Mouse (Mus musculus) erythroid progenitor cell, adult 5-6 weeks (primary cell): ENCODE measurements around the gene Setdb1. TPM values are rescaled to one million over a fixed set of nuclear protein-coding genes. Genes with fewer than 3 reads are reported as not detected.
"Not testable (repeated sequence)": the region's sequence is repeated elsewhere in the genome, so short reads cannot be mapped to it uniquely, and the experiment has no call there.

ENCODE experiments used
- ATAC-seq: replicated peaks from 2 replicates; pipeline ENCODE4 v1.8.0; 2016; ENCODE audit warnings: moderate number of reproducible peaks, mild to moderate bottlenecking, moderate TSS enrichment, inconsistent platforms; ENCODE audit not compliant: poor library complexity, low FRiP score, severe bottlenecking
- total RNA-seq, 2 experiments: library from RNA; stranded (forward) in 1 of 2; stranded (reverse) in 1 of 2; fragments of 150-400 nt in 1 of 2; fragments of 186-747, 209-891 nt in 1 of 2; gene quantifications; 2 replicates each; pipeline versions ENCODE4 v1.2.3 to v1.2.4; 2015 to 2017; ENCODE audit warnings: low replicate concordance in 2 of 2

Setdb1 gene
- total RNA-seq (2015; ENCODE audit: low replicate concordance) (7.1 and 7.2 TPM in 2 replicates), total RNA-seq (2017; ENCODE audit: low replicate concordance) (7.4 and 18.1 TPM in 2 replicates)

DNA sequence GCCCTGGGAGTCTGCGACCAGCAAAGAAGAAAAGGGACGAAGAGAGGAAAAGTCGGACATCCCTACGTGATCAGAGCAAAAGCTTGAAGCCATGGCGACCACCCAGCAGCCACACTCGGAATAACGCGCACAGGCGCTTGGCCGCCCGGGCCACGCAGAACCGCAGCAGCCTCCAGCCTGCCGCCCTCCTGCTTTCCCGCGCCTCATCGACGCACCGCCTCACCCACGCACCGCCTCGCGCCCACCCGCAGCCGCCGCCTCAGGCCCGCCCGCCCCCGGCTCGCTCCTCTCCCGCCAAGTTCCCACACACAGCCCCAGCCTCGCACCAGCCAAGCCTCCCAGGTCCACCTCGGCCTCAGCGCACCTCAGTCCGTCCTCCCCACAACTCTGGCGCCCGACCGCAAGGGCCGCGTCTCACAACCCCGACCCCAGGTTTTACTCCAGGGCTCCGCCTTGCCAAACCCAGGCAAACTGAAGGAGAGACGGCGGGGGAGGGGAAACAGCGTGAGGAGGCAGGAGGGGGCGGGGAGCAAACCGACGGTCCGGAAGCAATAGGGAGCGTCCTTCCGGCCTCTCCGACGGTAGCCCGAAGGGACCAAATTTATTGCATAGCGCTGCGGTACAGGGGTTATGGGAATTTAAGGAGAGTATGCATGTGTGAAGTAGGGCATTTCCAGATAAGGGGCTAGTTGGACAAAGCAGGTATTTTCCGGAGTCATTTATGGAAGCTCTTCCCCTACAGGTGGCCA is at the start of gene Setdb1:
TSS of gene Setdb1 (minus strand) at position 502 of the 749 bp plus-strand sequence.
- ATAC-seq: peak; percentile 95

DNA sequence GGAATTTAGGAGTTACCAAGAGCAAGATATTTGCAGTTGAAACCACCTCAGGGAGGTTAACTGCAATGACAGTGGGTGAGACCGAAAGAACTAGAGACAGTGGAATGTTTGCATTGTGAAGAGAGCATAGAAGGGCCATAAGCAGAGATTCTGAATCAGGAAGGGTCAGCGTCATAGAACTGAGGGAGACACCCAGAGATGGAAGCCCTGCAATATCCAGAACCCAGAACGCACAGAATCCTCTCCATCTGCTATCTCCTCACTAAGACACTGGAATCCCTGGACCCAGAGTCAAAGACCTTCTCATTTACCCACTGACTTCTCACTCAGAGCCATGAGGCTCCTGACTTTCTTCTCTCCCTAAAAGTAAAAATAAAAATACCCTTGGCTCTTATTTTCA is 45.7 kb upstream of the Setdb1 start, which contains the start of gene 4930558C23Rik:
TSS of gene 4930558C23Rik (minus strand) at position 101 of the 400 bp plus-strand sequence.
- ATAC-seq: no peak

DNA sequence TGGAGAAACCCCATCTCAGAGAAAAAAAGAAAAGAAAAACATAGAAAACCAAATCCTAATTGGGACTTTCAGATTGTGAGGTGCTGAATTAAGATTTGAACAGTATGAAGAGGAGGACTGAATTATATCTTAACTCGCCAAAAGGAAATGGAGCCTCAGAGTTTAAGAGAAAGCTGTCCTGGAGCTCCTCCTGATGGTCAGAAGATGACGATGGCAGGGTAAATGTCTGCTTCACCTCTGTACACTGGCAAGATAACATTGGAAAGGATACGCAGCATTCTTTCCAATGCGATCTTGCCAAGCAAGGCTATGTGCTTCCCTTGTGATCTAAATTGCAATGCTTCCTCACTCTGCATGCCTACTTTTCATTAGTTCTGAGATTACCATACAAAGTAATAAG is 37.4 kb upstream of the Setdb1 start:
- ATAC-seq: no peak

DNA sequence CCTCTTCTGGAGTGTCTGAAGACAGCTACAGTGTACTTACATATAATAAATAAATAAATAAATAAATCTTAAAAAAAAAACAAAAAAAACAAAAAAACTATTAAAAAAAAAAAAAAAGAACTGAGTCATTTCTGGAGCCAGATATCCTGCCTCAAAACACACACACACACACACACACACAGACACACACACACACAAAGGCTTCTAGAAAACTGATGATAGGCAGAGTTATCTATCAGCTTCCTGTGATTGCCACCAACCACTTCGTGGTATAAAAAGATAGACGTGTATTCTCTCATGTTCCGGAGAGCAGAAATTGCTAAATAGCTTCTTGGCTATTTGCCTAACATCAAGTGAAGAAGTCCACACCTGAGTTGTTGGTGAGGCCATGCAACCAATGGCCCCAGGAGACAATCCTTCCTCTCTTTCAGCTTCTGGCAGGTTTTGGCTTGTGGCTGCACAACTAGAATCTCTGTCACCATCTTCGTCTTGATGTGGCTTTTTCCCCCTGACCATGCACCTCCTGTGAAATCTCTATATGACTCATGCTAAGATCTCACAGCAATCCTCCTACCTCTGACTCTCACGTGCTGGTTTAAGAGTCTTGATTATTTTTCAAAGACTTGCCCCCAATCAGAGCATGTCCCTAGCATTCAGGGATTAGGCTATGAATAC is 28.5 kb upstream of the Setdb1 start:
- no peak for ATAC-seq

DNA sequence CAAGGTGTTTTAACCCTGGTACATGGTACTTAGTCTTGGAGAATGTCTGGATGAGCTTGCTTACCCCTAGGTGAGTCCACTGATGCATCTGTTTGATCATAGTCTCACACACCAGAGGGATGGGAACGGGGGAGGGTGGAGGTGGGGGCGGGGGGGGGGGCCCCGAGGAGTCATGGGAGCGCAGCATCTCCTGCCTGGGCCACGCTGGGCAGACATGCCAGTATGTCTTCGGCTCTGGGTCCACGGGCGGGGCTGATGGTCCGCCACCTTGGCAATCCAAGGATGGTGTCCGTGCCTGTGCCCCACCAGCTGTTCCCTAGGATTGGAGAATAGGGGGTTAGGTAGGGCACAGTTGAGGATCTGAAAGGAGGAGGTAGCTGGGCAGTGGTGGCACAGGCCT is 16.2 kb upstream of the Setdb1 start:
- ATAC-seq: no peak

DNA sequence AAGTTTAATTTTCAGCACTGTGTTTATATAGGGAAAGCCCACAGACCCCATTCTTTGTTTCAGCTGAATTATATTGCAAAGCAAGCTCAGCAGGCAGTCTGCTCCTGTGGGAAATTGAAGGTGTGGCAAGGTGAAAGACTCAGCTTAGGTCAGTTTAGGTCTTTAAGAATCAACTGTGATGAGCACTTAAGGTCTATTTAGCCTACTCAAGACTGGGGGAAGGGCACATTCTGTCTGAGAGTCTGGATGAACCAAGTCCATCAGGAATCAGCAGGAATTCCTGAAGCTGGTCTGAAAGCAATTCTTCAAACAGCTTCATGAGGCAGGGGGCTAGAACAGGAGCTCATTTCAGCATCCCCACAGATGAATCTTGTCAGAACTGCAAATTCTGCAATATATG is 13.1 kb upstream of the Setdb1 start:
- no peak for ATAC-seq

DNA sequence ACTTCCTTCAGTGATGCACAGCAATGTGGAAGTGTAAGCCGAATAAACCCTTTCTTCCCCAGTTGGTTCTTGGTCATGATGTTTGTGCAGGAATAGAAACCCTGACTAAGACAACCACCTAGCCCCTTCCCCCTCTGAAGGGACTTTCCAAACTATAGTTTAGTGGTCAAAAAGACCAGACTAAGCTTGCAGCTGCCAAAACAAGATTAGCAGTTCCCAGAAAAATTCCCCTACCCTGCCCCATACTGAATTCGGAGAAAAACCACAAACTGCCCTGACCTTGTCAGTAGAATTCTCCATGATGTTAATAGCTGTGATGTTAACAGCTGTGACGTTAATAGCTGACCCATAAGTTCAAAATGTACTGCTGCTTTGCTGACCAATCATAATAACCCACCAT is 3.3 kb upstream of the Setdb1 start:
- not testable (repeated sequence) for ATAC-seq

DNA sequence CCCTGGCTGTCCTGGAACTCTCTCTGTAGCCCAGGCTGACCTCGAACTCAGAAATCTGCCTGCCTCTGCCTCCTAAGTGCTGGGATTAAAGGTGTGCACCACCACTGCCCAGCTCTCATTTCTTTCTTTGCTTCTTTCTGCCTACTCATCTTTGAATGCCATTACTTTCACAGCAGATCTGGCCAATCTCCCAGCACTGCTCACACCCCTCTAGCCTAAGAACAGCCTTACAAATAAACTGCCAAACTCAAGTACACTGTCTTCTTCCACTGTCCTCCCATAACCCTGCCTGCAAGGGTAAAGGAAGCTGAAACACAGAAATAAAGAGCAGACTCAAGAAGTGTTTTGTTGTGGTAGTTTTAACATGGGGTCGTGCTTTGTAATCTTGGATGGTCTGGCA is 744 bp upstream of the Setdb1 start:
- no peak for ATAC-seq

DNA sequence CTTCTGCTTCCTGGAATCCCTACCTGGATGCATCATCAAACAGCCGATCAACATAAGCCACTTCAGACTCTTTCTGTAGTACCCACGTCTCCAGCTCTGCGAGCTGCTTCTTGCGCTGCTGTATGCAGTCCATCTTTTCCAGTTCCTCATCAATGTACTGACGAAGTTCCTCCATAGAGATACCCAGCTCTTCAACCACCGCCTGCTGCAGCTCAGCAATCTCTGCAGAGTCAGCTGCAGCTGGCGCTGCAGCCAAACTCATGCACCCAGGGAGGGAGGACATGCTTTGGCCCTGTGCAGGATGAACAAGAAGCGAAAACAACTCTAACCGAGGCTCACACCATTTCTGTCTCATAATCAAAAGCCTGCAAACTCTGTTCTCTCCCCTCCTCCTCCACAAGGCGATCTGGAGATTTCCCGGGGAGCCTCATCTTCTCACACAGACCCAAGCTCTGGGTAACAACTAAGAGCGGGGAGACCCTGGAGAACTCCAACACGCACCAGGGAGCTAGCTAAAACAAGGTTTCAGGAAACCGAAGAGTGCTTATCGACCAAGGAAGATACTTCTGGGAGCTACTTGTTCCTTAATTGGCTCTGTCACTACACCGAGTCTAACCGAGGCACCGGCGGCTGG is 974 bp downstream of the Setdb1 start:
- ATAC-seq: peak; percentile 27; the same call in 1 of the 2 replicates

DNA sequence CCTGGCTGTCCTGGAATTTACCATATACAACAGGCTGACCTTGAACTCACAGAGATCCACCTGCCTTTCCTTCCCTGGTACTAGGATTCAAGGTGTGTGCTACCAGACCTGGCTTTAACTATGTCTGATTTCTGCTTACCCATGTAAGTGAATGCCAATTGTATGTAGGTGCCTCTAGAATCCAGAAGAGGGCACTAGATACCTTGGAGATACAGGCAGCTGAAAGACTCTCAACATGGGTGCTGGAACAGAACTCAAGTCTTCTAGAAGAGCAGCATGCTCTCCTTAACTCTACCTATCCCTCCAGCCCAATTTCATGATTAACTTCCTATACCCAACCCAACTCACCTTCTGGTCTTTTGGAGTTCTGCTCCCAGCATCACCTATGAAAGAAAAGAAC is 7.5 kb downstream of the Setdb1 start:
- ATAC-seq: peak; percentile 88

DNA sequence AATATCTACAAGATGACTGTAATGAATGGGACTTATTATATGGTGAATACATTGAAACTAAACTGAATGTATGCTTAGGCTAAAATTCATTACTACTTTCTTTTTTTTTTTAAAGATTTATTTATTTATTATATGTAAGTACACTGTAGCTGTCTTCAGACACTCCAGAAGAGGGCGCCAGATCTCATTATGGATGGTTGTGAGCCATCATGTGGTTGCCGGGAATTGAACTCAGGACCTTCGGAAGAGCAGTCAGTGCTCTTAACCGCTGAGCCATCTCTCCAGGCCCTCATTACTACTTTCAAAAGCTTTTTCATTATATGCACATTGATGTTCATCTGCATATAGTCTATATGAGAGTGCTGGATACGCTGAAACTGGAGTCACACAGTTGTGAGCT is 8.7 kb downstream of the Setdb1 start:
- ATAC-seq: not testable (repeated sequence)

DNA sequence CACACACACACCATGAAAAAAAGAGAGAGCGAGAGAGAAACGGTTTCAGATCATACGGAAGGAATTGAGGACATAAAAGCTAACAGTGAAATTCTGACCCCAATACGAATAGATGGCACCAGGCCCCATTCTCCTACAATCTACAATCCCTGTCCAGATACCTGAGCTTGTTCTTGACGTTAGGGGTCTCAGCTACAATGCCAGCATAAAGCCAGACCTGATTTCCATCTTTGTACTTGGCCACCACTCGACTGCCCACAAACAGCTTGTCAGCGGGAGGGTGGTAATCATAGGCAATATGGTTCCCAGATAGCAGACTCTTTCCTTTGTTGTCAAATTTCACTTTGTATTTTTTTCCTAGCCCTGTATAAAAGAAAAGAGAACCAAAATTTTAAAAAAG is 10.5 kb downstream of the Setdb1 start:
- ATAC-seq: no peak

DNA sequence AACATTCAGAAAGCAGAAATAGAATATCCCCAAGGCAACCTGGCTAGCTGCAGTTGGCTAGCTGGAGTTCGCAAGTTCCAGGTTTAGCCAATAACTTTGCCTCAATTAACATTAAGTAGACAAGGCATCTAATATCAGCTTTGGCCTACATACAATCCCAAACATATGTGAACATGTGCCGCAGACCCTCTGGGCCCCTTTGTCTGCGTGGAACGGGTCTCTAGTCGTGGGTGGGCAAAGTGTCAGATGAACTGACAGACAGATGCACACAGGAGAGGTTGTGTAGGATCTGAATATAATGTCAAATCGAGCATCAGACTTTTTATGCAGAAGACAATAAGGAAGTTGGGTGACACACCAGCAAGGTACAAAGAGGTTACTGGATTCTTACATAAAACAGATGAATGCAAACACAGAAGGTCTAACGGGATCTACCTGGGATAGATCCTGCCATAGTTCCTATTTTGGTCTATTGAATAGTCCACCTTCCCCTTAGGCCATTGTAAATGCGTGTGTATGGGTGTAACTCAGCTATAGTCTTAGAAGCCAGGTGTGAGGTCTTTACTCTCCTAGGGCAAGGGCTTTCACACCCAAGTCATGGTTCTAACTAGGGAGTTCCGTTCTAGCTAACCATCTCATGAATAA is 13.5 kb downstream of the Setdb1 start:
- ATAC-seq: not testable (repeated sequence)

DNA sequence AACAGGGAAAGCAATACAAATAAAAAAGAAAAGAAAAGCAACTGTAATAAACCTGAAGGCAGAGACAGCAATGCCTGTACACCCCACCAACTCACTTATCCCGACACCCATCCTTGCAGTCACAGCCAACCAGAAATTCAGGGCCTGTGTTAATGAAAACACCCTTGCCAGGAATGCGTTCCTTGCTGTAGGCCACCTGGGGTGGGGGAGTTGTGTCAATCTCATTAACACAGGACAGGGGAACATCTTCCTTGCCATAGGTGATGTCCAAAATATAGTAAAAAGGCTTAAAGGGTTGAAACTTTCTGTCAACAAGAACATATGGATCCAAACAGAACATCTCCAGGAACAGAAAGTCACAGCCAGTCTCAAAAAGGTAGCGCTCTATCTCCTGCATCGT is 18.8 kb downstream of the Setdb1 start:
- ATAC-seq: no peak

DNA sequence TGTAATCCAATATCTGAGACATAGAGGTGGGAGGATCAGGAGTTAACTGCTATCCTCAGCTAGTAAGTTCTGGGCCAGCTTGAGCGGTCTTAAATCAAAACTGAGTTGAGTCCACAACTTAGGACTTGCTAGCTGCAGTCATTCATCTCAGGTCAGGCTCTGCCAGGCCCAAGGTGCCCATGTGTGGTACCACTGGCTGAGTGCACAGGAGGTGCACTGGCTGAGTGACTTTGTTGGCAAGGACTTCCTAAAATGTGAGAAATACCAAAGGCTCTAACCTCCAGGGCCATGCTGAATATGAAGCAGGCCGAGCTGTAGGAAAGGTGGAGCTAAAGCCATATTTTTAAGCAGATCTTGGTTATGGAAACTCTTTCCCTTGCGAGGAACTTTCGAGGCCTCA is 19.7 kb downstream of the Setdb1 start:
- ATAC-seq: no peak

DNA sequence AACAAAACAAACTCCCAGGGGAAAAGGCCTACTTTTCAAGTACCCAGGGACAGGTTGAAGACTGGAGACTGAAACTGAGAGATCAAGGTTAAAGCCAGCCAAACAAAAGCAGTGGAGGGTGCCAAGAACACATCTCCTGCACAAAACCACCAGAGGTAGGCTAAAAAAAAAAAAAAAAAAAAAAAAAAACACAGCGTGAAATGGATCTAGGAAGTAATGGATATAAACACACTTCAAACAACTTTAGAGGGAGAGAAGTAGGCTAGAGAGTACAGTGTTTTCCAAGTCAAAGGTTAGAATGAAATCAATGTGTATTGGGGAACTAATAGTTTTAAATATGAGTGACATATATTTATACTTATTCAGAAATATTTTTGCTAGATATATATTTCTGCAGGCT is 25.5 kb downstream of the Setdb1 start:
- ATAC-seq: no peak

DNA sequence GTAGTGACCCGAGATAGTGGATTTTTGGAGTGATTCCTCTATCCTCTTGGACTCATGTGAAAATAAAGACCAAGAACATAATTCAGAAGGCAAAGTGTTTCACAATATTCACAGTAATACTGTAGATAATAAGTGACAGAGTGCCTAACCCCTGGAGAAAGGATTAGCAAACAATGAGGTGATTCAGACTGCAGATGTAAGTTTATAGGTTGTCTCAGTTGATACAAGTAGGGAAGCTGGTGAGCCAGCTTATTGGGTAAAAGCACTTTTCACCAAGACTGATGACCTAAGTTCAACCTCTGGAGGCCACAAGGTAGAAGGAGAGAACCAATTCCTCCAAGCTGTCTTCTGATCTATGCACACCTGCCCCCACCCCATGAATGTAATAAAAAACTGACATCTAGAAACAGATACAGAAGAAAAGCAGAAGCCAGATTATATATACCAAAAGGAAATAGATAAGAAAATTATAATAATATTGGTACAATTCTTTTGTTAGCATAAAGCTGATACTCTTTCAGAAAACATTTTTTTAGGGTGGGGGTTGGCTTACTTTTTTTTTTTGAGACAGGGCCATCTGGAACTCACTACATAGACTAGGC is 28.1 kb downstream of the Setdb1 start:
- ATAC-seq: no peak

DNA sequence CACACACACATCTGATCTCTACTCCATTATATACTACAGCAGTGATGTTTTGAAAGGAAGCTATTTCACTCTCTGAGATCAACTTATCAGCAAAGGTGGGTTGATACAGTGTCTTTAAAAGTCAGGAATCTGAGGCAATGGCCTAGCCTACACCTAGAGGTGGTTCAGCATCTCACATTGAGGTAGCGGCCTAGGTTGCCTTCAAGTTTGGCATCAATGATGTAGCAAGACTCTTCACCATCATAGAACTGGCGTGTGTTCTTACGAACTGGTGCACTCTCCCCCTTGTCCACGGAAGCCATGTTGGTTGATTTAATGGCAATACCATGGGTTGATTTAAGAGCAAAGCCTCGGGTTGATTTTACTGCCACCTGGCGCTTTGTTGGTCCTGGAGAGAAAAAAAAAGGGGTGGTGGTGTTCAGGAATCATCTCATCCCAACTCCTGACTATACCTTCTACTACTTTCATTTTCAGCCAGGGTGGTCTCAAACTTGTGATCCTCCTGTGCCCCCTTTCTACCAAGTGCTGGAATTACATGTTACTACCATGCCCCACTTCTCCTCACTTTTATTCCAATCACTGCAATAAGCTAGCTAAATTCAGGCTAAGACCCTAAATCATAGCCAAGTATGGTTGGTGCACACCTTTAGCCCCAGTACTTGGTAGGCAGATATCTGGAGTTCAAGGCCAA is 32.4 kb downstream of the Setdb1 start:
- no peak for ATAC-seq

DNA sequence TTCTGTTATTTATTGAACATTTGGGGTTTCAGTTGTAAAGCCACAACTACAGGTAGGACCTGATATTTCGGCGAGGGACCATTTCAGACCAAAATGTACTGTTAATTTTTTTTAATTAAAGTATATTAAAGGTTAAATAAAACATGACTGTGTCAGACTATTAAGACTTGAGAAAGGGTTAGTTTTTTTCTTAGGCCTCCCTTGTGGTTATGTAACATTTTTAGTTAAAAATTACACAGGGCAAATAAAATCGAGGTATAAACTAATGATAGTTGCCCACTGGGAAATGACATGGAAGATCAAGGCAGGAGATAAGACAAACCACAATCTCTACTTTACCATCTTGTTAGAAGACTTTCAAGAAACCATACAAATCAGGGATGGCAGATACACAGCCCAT is 33.6 kb downstream of the Setdb1 start:
- no peak for ATAC-seq
